Mouse (Mus musculus) heart, postnatal 25 days (tissue): ENCODE measurements around the gene Gapdh. TPM values are rescaled to one million over a fixed set of nuclear protein-coding genes. Genes with fewer than 3 reads are reported as not detected.
A peak's percentile ranks its signal among the peaks of the same experiment; 100 is the strongest.

ENCODE experiments used
- DNase-seq: peaks from one replicate; pipeline ENCODE4 v3.0.0; 2022; ENCODE audit warnings: low spot score
- intact Hi-C: fragments of 180-260 bp; cut with DNase I; formaldehyde crosslinking; loops from one replicate; pipeline ENCODE4 v1.15.1; 2025
- microRNA-seq: library from miRNA; unstranded; fragments of <30 nt; microRNA quantifications from one replicate; pipeline ENCODE4 v1.2.0, GENCODE M21; 2022
- total RNA-seq, 2 experiments: library from RNA; stranded (reverse); gene quantifications; 2 replicates each; pipeline ENCODE4 v1.2.3; 2021

Gapdh gene
- total RNA-seq, 2 experiments from 2014 or later = 4,843 to 4,911 TPM

DNA sequence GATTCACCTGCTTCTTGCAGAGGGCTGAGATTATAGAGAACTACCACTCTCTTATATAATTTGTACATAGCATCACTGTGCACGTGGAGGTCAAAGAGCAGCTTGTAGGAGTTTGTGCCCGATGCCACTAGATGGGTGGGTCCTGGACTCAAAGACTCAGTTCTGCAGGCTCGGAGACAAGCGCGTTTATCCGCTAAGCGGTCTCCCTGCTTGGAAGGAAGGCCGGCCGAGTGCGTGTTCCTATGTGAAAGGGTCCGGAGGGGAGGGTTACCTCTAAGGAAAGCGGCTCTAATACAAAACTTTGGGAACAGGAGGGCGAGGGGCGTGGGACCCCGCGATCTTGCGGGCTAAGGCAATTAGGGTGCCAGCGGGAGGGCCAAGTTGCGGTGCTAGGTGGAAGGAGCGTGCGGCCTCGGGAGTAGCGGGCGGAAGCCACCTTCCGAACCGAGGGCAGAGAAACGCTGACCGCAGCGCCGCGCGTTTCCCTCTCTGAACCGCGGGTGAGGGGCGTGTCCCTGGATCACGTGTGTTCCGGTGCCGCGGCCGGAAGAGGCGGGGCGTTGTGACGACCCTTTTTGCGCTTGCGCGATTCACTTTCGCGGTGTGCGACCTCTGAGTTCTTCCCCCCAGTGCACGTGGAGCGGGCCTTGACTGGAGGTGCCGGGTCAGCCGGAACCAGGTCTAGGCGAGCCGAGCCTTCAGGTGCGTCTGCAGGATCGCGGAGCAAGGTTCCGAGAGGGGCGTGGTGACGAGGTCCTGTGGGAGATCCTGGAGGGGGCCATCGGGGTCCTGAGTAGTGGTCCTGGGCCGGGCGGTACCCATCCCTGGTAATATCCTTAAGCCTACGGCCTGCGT, 34.7 kb downstream of the Gapdh start, which contains the start of gene Nop2:
Nop2 (plus strand) TSS at position 608 of the 855 bp plus-strand sequence.
- intact Hi-C loops = loop anchor here (5.0 kb wide), 1 partner anchor 34 kb away; the partner anchor contains the start of gene Chd4
- peak; percentile 60 for DNase-seq

DNA sequence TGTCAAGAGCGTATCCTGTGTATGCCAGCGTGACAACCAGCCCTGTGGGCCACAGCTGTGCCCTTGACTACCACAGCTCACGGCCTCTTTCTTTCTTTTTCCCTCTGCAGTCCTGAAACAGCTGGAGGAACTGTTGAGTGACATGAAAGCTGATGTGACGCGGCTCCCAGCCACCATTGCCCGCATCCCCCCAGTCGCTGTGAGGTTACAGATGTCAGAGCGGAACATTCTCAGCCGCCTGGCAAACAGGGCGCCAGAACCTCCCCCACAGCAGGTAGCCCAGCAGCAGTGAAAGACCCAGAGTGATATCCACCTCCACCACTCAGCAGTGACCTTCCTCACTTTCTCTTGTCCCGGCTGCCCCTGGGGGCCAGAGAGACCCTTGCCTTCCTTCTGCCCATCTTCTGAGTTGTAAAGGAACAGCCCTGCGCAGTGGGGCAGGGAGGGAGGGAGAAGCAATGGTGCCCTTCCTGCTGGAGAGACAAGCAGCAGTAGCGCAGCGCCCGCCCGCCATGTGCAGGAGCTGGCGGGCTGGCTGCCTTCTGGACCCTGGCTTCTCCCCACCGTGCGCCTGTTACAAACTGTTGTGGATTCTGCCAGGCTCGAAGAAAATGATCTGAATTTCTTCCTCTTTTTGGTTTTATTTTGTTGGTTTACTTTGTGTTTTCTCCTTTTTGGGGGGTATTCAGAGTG, 36.4 kb downstream of the Gapdh start:
- intact Hi-C loops = loop anchor here (5.0 kb wide), 1 partner anchor 33 kb away; the partner anchor contains the start of gene Chd4
- no peak for DNase-seq

DNA sequence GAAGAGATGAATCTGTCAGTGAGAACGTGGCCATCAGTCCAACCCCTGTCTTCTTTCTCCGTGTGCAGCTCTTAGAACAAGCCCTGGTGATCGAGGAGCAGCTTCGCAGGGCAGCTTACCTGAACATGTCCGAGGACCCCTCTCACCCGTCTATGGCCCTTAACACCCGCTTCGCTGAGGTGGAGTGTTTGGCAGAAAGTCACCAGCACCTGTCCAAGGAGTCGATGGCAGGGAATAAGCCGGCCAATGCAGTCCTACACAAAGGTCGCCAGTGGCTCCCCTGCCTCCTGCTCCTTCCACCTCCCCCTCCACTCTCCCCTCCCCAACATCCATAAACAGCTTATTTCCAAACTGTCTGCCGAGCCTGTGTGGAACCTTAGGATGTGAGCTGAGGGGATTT, 37.5 kb downstream of the Gapdh start:
- no peak for DNase-seq
- intact Hi-C loops = no loop called here

DNA sequence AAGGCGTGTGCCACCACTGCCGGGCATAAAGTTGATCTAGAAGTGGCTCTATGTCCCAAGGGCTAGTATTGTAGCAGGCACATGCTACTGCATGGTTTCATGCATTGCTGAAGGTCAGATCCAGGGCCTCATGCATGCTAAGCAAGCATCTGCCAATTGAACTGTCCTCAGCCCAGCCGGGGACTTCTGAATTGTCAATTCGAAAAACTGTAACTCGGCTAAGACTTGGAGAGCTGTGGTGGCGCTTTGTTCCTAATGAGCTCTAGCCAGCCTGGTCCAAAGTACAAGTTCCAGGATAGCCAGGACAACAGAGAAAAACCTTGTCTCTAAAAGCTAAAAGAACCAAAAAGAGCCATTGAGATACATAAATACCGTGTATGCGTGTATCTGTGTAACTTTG, 46.9 kb downstream of the Gapdh start:
- DNase-seq = no peak
- intact Hi-C loops = no loop called here

DNA sequence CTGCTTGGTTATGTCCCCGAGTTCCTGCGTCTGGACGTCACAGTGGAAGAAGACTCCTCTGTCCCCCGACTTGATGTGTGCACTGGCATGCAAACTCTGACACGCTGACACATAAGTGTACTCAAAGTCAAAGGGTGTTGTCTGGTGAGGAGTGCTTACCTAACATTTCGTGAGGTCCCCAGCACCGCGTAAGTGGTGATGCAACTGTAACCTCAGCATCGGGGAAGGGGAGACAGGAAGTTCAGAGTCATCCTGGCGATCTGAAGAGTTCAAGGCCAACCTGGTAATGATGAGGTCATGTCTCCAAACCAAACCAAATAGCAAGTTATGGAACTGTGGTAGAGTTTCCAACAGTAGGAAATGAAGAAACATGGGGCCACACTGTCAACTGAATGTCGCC, 53.7 kb downstream of the Gapdh start:
- intact Hi-C loops = no loop called here
- DNase-seq = no peak

Small RNAs within 50 kb of the gene (microRNA-seq; reads per million reads assigned to microRNA genes)
- 3.9 reads per million, percentile 8 among the genes with 10 or more reads in this experiment for gene Mir3098

Other genes with a start within 250 kb of the Gapdh start
- 100 to 1,000 TPM; 235 to 245 TPM for gene Ptms, start 246.4 kb downstream of the Gapdh start, total RNA-seq
- gene Mlf2, start 235.1 kb downstream of the Gapdh start, total RNA-seq = 100 to 1,000 TPM; 205 to 207 TPM
- 10 to 100 TPM; 85.8 to 88.6 TPM for gene Cops7a, start 200.9 kb downstream of the Gapdh start, total RNA-seq
- gene Pianp, start 169.8 kb downstream of the Gapdh start, total RNA-seq = 1 to 10 TPM in 1 of 2 experiments, under 1 TPM in 1; 0.49 to 1.1 TPM
- gene Zfp384, start 157.3 kb downstream of the Gapdh start, total RNA-seq = 10 to 100 TPM; 19.2 to 22.0 TPM
- gene Ing4, start 126.7 kb downstream of the Gapdh start, total RNA-seq = 10 to 100 TPM; 35.0 to 35.6 TPM
- gene Acrbp, start 116.8 kb downstream of the Gapdh start, total RNA-seq = 1 to 10 TPM; 2.5 to 4.1 TPM
- gene Lpar5, start 98.5 kb downstream of the Gapdh start, total RNA-seq = not detected
- 100 to 1,000 TPM; 111 to 116 TPM for gene Chd4, start 70.5 kb downstream of the Gapdh start, total RNA-seq
- 10 to 100 TPM; 19.4 to 20.0 TPM for gene Nop2, start 34.6 kb downstream of the Gapdh start, total RNA-seq
- gene Iffo1, start 21.2 kb downstream of the Gapdh start, total RNA-seq = 10 to 100 TPM in 1 of 2 experiments, 1 to 10 TPM in 1; 7.1 to 12.0 TPM
- 10 to 100 TPM; 21.9 to 26.8 TPM for gene Ncapd2, start 25.2 kb upstream of the Gapdh start, total RNA-seq
- 100 to 1,000 TPM; 308 to 324 TPM for gene Mrpl51, start 25.3 kb upstream of the Gapdh start, total RNA-seq
- 1 to 10 TPM; 6.2 to 6.3 TPM for gene Vamp1, start 49.1 kb upstream of the Gapdh start, total RNA-seq
- 1 to 10 TPM; 4.1 to 5.0 TPM for gene Tapbpl, start 65.4 kb upstream of the Gapdh start, total RNA-seq
- under 1 TPM; 0.16 to 0.36 TPM for gene Cd27, start 70.5 kb upstream of the Gapdh start, total RNA-seq
- not detected for gene Tuba3a, start 119.6 kb upstream of the Gapdh start, total RNA-seq
- gene Ltbr, start 147.4 kb upstream of the Gapdh start, total RNA-seq = 10 to 100 TPM; 27.4 to 31.8 TPM
- gene Scnn1a, start 154.2 kb upstream of the Gapdh start, total RNA-seq = under 1 TPM; 0.70 TPM
- 10 to 100 TPM; 53.2 to 60.8 TPM for gene Tnfrsf1a, start 182.9 kb upstream of the Gapdh start, total RNA-seq
- gene Plekhg6, start 214.3 kb upstream of the Gapdh start, total RNA-seq = not detected